Mouse (Mus musculus): ENCODE data around the gene Mybph.
A peak's percentile ranks its signal among the peaks of the same experiment; 100 is the strongest.

The Mybph gene

DNA sequence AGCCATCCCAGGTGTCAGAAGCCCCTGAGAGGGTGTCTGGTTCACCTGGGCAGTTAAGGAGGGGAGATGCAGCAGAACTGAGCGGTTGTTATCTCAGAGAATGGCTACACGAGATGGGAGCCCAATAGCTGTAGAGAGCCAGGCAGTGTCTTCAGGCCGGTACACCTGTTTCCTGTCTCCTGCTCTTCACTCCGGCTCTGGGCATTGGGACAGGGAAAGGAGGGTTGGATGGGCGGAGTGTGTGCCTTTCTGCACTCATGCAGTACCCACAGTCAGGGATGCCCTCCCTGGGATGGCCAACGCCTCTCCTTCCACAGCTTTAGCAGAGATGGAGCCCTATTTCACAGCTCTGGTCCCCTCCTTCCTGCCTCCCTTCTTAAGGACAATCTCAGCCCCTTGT lies 17.8 kb downstream of the Mybph start:
- no peak for DNase-seq (ENCODE audit: low spot score)

- no peak for DNase-seq (ENCODE audit: low spot score)
Measured at GRCm38 (mm10) chr1:134211631-134212030, 18.4 kb downstream of the Mybph start.

DNA sequence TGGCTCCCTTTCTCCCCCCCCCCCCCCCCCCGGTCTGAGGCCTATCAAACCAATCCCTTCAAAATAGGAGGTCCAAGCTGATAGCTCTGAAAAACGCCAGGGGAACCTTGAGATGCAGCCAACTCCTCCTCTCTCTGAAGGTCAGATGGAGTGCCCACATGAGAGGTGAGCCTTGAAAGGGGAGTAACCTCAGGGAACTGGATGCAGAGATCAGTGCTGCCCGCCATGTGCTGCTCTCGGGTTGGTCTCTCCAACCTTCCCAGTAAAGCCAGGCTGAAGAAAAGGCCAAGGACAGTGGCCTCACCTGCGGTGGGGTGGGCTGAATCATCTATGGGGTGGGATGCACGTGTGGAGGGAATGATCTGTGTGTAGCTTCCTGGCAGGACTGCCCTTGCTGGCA lies 19.1 kb downstream of the Mybph start:
- DNase-seq (ENCODE audit: low spot score), result peak; percentile 71

GRCm38 (mm10) chr1:134213405-134213804 lies 20.2 kb downstream of the Mybph start:
- peak; percentile 82 for DNase-seq (ENCODE audit: low spot score)

- no peak for DNase-seq (ENCODE audit: low spot score)
Measured at GRCm38 (mm10) chr1:134215059-134215458, 21.8 kb downstream of the Mybph start.

GRCm38 (mm10) chr1:134215751-134216628 lies 22.7 kb downstream of the Mybph start:
- no peak for DNase-seq (ENCODE audit: low spot score)

DNA sequence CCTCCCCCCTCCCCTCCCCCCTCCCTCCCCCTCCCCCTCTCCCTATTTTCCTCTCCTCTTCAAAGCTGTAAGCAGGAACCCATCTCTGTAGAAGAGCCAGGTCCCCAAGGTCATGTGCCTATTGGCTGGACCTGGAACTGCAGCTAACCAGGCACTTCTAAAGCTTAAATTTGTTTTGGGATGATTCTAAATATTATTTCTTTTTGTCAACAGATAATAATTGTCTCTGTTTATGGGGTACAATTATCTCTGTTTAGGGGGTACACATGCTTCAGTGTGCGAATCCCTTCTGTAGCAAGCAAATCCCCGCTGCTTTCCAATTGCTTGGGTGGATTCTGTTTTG lies 23.4 kb downstream of the Mybph start:
- DNase-seq (ENCODE audit: low spot score), result no peak

DNA sequence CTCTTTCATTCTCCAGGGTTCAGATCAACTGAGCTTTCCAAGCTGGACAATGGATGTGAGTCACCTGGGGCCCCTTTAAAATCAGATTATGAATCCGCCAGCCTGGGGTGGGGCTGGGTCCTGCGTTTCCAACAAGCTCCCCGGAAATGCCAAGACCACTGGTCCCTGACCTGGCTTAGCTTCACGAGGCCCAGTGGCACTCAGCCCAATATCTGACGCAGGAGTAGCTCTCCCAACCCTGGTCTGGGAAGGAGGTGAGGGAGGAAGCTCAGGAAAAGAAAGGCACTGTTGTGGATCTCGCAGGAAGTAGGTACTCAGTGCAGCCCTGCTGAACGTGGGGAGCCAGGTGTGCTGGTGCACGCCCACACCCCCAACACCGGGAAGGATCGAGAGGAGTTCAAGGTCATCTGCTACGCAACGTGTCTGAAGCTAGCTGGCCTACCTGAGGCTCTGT lies 23.8 kb downstream of the Mybph start:
- peak; percentile 54 for DNase-seq (ENCODE audit: low spot score)

DNA sequence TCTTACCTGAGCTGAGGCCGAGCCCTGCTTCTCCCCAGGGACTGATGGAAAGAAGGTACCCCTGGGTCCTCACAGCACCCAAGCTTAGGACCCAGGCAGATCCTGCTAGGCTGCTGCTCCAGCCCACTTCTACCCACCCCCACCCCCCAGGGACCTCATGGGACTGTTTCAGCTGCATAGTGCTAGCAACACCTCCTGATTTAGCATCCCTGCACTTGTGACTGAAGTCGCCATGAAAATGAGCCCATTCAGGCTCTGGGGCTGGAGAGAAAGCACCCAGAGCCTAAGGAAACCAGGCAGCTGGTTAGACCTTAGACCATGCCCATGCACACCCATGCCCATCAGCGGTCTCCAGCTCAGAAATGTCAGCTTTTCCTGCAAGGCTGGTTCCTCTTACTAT lies 24.7 kb downstream of the Mybph start:
- DNase-seq (ENCODE audit: low spot score), result no peak

GRCm38 (mm10) chr1:134219608-134220007 lies 26.4 kb downstream of the Mybph start:
- DNase-seq (ENCODE audit: low spot score), result no peak

GRCm38 (mm10) chr1:134221172-134221571 lies 27.9 kb downstream of the Mybph start:
- DNase-seq (ENCODE audit: low spot score), result no peak

DNA sequence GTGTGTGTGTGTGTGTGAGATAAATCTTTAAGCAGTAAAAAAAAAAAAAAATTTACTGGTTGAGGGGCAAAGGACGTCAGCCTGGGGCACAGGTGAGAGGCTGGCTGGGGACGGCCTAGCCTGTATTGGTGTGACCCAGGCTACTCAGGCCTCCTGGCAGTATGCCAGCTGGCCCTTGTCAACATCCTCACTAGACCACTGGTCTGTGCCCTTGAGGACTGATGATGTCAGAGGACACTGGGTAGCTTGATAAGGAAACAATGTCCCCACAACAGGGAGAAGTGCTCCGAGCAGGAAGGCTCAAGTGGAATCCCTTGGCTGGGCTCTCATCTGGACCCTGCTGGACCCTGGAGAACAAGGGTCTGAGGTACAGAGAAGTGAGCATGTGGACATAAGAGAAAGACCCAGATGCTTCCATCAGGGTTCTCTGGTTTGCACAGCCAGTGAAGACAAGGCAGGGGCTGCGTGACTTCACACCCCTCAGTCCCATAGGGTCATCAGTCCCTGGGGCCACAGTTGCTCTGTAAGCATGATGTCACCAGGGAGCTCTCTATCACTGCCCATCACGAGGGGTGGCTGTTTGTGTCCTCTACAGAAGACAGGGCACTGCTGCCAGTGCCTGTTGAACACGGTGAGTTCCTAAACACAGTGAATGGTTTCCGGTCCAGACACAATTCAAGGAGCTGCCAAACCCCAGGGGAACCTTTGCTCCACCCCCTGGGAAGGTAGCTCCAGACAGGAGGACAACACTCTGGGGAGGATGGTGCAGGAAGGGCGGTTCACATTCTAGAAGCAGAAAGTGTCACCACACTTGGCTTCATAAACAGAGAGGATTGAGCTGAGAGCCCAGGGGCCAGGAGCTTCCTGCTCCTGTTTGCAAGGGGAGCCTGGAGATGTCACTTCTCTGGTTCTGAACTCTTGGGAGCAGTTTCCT lies 29.1 kb downstream of the Mybph start:
- peak; percentile 71 for DNase-seq (ENCODE audit: low spot score)

DNA sequence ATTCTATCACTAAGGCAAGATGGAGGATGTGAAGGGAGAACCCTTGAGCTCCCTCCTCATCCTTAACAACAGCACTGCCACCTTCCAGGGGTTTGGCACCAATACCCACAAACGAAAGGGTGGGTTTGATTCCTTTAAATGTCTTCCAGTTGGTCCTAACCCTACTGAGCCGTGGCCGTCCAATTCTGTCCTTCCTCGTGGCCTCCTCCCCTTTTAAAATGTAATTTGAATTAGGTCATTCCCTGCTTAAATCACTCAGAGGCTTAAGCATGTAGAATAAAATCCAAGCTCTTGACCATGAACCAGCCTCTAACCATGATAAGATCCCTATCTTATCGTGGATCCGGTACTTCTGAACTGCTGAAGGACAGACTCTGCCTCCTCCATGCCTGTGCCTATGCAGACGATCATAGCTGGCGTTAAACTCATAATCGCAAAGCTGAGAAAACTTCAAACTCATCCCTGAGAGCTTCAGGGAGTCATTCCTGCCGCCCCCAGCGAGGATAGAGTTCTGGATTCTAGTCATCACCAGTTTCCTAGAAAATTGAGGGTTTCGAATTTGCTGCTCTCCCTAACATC lies 31.5 kb downstream of the Mybph start:
- no peak for DNase-seq (ENCODE audit: low spot score)

DNA sequence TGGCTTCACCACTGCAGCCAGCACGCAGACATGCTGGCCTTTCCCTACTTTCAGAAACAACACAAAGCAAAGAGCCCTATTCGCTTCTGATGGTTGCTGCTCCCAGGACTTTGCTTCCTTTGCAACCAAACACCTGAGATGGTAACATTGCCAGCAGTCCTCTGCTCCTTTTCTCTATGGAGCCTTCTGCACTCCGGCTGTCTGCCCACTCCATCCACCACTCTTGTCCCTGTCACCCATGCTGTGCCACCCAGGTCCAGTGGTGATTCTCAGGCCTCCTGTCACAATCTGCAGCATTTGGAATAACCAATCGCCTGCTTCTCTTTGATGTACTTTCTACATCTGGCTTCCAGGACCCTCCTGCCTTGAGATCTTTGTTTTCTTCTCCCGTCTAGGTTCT lies 32.1 kb downstream of the Mybph start:
- DNase-seq (ENCODE audit: low spot score), result no peak

DNA sequence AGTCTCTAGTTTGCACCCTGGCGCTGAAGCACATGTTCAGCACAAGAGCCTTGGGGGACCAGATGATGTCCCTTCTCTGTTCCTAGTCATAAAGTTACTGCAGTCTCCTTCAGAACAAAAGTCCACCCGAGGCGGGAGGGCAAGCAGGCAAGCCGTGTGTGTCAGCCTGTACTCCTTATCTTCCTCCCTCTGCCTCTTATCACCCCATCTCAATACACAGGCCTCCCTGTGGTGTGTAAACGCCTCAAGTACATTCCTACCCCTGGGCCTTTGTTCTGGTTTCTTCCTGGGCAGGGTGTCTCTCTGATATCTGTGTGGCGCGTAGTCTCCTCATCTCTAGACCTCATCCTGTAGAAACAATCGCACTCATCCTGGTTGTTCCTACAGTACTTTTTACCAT lies 33.5 kb downstream of the Mybph start:
- no peak for DNase-seq (ENCODE audit: low spot score)

- no peak for DNase-seq (ENCODE audit: low spot score)
Measured at GRCm38 (mm10) chr1:134229806-134230575, 36.7 kb downstream of the Mybph start.

DNA sequence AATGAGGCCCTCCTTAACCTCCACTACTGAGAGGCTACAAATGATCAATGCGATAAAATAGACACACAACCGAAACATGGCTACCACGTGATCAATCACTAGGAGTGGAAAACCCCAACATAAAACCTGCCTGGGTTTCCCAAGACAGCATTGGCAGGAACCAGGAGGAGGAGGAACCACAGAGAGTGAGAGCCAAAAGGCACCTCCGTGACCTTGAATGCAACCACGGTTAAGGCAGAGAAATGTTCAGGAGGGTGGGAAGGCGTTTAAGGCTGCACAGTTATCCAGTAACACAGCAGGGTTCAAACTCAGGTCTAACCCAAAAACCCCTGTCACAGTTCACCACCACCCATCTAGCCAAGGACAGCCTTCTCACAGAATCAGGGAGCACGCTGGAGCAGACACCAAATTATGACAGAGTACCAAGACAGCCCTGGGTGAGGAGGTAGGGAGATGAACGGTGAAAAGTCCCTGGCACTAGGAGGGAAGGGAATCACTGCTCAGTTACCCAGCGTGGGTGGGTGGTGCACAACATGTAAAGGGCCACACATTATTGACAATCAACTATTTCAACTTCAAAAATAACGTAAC lies 37.5 kb downstream of the Mybph start:
- DNase-seq (ENCODE audit: low spot score), result peak; percentile 53

DNA sequence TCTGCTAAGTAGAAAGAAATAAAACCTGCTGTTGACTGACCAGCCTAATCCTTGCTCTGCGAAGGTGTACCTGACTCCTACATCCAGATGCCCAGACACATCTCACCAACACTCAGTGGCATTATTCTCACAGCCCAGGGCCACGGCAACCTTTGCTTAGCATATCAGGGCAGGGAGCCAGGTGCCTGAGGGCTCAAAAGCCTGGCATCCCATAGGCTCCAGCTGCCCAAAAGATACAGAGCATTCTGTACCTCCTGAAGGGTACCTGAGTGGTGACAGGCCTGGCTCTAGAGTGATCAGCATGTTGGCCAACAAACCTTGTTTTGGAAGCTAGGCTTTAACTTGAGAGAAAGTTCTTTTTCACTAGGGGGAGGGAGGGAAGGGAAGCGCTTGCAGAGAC lies 38.0 kb downstream of the Mybph start:
- no peak for DNase-seq (ENCODE audit: low spot score)

- no peak for DNase-seq (ENCODE audit: low spot score)
Measured at GRCm38 (mm10) chr1:134231681-134232080, 38.4 kb downstream of the Mybph start.

DNA sequence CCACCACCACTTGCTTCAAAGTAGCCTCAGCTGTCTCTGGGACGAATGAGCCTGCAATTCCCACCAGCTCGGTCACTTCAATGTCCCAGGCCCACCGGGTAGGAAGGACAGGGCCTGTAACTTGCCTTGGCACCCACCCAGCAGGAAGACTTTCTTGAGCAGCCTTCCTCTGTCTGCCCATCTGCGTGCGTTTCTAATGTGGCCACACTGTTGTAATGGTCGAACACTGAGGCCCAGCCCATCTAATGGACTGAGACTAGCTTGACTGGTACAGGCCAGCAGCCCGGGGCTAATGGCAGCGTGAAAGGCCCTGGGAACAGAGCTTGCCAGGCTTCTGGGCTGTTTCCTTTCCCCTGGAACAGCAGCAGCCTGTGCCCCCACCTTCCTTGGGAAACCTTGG lies 39.1 kb downstream of the Mybph start:
- DNase-seq (ENCODE audit: low spot score), result no peak

DNA sequence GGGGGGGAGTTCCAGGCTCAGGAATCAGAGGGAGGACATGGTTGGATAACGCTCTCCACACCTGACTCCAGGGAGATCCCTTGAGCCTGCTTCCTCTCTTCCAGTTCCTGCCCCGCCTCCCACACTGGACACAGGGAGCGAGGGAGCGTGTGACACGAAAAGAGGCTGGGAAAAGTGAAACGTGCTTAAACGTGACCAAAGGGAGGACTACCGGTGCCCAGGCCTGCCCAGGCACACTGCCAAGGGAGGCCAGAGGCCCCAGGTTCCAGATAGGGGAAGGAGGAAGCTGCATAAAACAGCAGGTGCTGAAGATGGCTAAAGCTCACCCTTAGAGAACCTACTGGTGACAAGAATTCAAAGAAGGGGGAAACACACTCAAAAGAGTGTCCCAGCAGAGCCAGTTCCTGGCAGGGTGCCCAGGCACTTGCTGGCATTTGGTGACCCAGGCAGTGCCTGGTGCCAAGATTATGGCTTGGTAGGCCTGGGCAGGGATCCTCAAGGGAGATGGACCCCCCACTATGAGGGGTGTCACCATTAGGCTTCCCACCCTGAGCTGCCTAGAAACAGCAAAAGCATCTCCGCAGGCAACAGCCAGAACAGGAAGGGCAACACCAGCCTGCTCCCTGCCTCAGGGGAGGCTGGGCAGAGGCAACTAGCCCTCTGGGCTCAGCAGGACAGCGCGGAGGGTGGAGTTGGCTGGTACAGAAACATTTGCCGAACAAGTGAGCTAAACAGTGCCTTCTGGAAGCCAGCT lies 39.7 kb downstream of the Mybph start:
- peak; percentile 62 for DNase-seq (ENCODE audit: low spot score)
